Mouse (Mus musculus) cerebral cortex, adult 2 months (tissue): ENCODE results near the gene 1110008L16Rik.

Source experiments
- WGBS: fragments of 180-500 bp; shearing (Covaris S2); methylation state at CpG from one replicate; pipeline ENCODE4 v1.1.7; 2018; 5-methylcytosine and 5-hydroxymethylcytosine counted together

The 1110008L16Rik gene

GRCm38 (mm10) chr12:55299336-55299735 lies at the start of gene 1110008L16Rik:
1110008L16Rik (plus strand) TSS chr12:55299577.
- WGBS: 88% methylated on average over 5 of the region's 5 CpGs

GRCm38 (mm10) chr12:55261950-55262349 lies 37.4 kb upstream of the 1110008L16Rik start:
- WGBS: no CpG with 5 or more reads among the region's 8 CpGs

- WGBS: no CpG with 5 or more reads among the region's 5 CpGs
Observed at GRCm38 (mm10) chr12:55263385-55263784, 36.0 kb upstream of the 1110008L16Rik start.

- WGBS: 84% methylated on average over 3 of the region's 3 CpGs
Observed at GRCm38 (mm10) chr12:55272243-55272642, 27.1 kb upstream of the 1110008L16Rik start.

GRCm38 (mm10) chr12:55277583-55277982 lies 21.8 kb upstream of the 1110008L16Rik start:
- WGBS: 93% methylated on average over 3 of the region's 6 CpGs

- 77% methylated on average over 9 of the region's 9 CpGs for WGBS
Observed at GRCm38 (mm10) chr12:55298112-55298511, 1.3 kb upstream of the 1110008L16Rik start.

GRCm38 (mm10) chr12:55300820-55301351 lies 1.5 kb downstream of the 1110008L16Rik start:
- WGBS: 79% methylated on average over 3 of the region's 3 CpGs

GRCm38 (mm10) chr12:55301472-55302300 lies 2.3 kb downstream of the 1110008L16Rik start:
- WGBS: 33% methylated on average over 11 of the region's 11 CpGs

- WGBS: under 1% methylated on average over 55 of the region's 55 CpGs
Observed at GRCm38 (mm10) chr12:55302485-55303441, 3.4 kb downstream of the 1110008L16Rik start, which contains the start of gene Ppp2r3c. Ppp2r3c (minus strand) TSS chr12:55302998.

GRCm38 (mm10) chr12:55306371-55306770 lies 7.0 kb downstream of the 1110008L16Rik start:
- 99% methylated on average over 4 of the region's 4 CpGs for WGBS

- 61% methylated on average over 6 of the region's 6 CpGs for WGBS
Observed at GRCm38 (mm10) chr12:55307566-55307965, 8.2 kb downstream of the 1110008L16Rik start.

GRCm38 (mm10) chr12:55308731-55309130 lies 9.4 kb downstream of the 1110008L16Rik start:
- WGBS: 95% methylated on average over 9 of the region's 9 CpGs

- WGBS: 85% methylated on average over 8 of the region's 8 CpGs
Observed at GRCm38 (mm10) chr12:55309501-55309900, 10.1 kb downstream of the 1110008L16Rik start.

- 94% methylated on average over 7 of the region's 7 CpGs for WGBS
Observed at GRCm38 (mm10) chr12:55311841-55312240, 12.5 kb downstream of the 1110008L16Rik start.

- WGBS: 83% methylated on average over 5 of the region's 5 CpGs
Observed at GRCm38 (mm10) chr12:55313901-55314300, 14.5 kb downstream of the 1110008L16Rik start.

GRCm38 (mm10) chr12:55315192-55315591 lies 15.8 kb downstream of the 1110008L16Rik start:
- WGBS: 31% methylated on average over 5 of the region's 5 CpGs

GRCm38 (mm10) chr12:55321642-55322291 lies 22.4 kb downstream of the 1110008L16Rik start:
- 81% methylated on average over 18 of the region's 18 CpGs for WGBS

GRCm38 (mm10) chr12:55325702-55326101 lies 26.3 kb downstream of the 1110008L16Rik start:
- 83% methylated on average over 7 of the region's 7 CpGs for WGBS

GRCm38 (mm10) chr12:55328784-55329183 lies 29.4 kb downstream of the 1110008L16Rik start:
- WGBS: 89% methylated on average over 4 of the region's 4 CpGs

GRCm38 (mm10) chr12:55329351-55329750 lies 30.0 kb downstream of the 1110008L16Rik start:
- 96% methylated on average over 7 of the region's 7 CpGs for WGBS

GRCm38 (mm10) chr12:55333662-55334061 lies 34.3 kb downstream of the 1110008L16Rik start:
- 97% methylated on average over 7 of the region's 7 CpGs for WGBS
